Mouse (Mus musculus) mesoderm, embryonic 11.5 days (tissue): ENCODE data around the gene Smyd4.
A peak's percentile ranks its signal among the peaks of the same experiment; 100 is the strongest.
"Not testable (repeated sequence)": the region's sequence is repeated elsewhere in the genome, so short reads cannot be mapped to it uniquely, and the experiment has no call there.

ENCODE experiments used
- DNase-seq: peaks from one replicate; pipeline ENCODE4 v3.0.0-alpha.2; 2012; ENCODE audit warnings: low read depth, low spot score

Smyd4 gene

GRCm38 (mm10) chr11:75346556-75347187, 1.6 kb upstream of the Smyd4 start:
- no peak for DNase-seq

GRCm38 (mm10) chr11:75347188-75347585, 1.0 kb upstream of the Smyd4 start:
- peak; percentile 8 for DNase-seq

- DNase-seq: no peak
Measured at GRCm38 (mm10) chr11:75347596-75347995, 637 bp upstream of the Smyd4 start.

- no peak for DNase-seq
Measured at GRCm38 (mm10) chr11:75348890-75349261, 643 bp downstream of the Smyd4 start.

GRCm38 (mm10) chr11:75351225-75351624, 3.0 kb downstream of the Smyd4 start:
- no peak for DNase-seq

- no peak for DNase-seq
Measured at GRCm38 (mm10) chr11:75355475-75355874, 7.2 kb downstream of the Smyd4 start.

- DNase-seq: no peak
Measured at GRCm38 (mm10) chr11:75377125-75377524, 28.9 kb downstream of the Smyd4 start.

GRCm38 (mm10) chr11:75378786-75379185, 30.6 kb downstream of the Smyd4 start:
- not testable (repeated sequence) for DNase-seq

GRCm38 (mm10) chr11:75383529-75383928, 35.3 kb downstream of the Smyd4 start:
- DNase-seq: not testable (repeated sequence)

- DNase-seq: no peak
Measured at GRCm38 (mm10) chr11:75395611-75396010, 47.4 kb downstream of the Smyd4 start.

- no peak for DNase-seq
Measured at GRCm38 (mm10) chr11:75397452-75397851, 49.2 kb downstream of the Smyd4 start.

- DNase-seq: no peak
Measured at GRCm38 (mm10) chr11:75399411-75399841, 51.2 kb downstream of the Smyd4 start.

GRCm38 (mm10) chr11:75400099-75400498, 51.9 kb downstream of the Smyd4 start:
- no peak for DNase-seq

- peak; percentile 63 for DNase-seq
Measured at GRCm38 (mm10) chr11:75402271-75402690, 54.0 kb downstream of the Smyd4 start.

GRCm38 (mm10) chr11:75403301-75404052, 55.2 kb downstream of the Smyd4 start:
- DNase-seq: no peak

GRCm38 (mm10) chr11:75404801-75405200, 56.6 kb downstream of the Smyd4 start:
- DNase-seq: no peak

- no peak for DNase-seq
Measured at GRCm38 (mm10) chr11:75406104-75406503, 57.9 kb downstream of the Smyd4 start.

GRCm38 (mm10) chr11:75406865-75407264, 58.6 kb downstream of the Smyd4 start:
- peak; percentile 62 for DNase-seq

GRCm38 (mm10) chr11:75409679-75410575, 61.7 kb downstream of the Smyd4 start:
- DNase-seq: no peak

GRCm38 (mm10) chr11:75410591-75410990, 62.4 kb downstream of the Smyd4 start:
- DNase-seq: no peak

- DNase-seq: no peak
Measured at GRCm38 (mm10) chr11:75415096-75415495, 66.9 kb downstream of the Smyd4 start.

GRCm38 (mm10) chr11:75415994-75416393, 67.8 kb downstream of the Smyd4 start:
- DNase-seq: no peak
